1 mouse cellular context compared by ENCODE assay signal in the genomic region with DNA sequence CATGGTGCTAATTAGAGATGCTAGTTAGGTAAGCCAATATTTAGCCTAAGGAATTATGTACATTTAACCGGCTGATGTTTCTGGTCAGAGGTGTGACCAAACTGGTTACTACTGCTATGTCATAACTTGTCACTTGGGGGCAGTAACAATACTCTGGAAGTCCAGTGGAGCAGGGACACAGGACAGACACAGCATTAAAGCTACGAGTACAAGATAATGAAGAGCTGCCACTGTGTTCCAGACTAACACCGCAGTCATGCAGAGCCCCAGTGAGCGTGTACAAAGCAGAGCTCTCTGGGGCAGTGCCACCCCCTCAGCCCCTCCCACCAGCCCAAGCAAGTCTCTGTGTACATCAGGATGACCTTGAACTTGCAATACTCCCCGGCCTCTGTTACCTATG.
TF ChIP-seq lines count a peak whose summit lies in the region.

No protein-coding gene starts in this region.

TF ChIP-seq in MEL, 35 proteins besides CTCF, POLR2A, EP300 and RAD21 (continued from another document):
- no peak for TF ChIP-seq BHLHE40 (IDR thresholded peaks at IDR 0.05; ENCODE audit: borderline replicate concordance, low read depth, low read length)
- TF ChIP-seq ZC3H11A (IDR thresholded peaks at IDR 0.05; ENCODE audit: low read depth, low read length), result peak; percentile 78
- TF ChIP-seq MEF2A (IDR thresholded peaks at IDR 0.05; ENCODE audit: extremely low read depth, insufficient replicate concordance, low read depth, low read length, poor library complexity, severe bottlenecking), result no peak
- TF ChIP-seq CHD2 (IDR thresholded peaks at IDR 0.05; ENCODE audit: low read length), result no peak
- no peak for TF ChIP-seq USF2 (IDR thresholded peaks at IDR 0.05; ENCODE audit: borderline replicate concordance in 1 of 2, insufficient read depth in 1 of 2, low read depth in 1 of 2, low read length in 2 of 2)
- no peak for TF ChIP-seq MAX (IDR thresholded peaks at IDR 0.05; ENCODE audit: low read length)
- peak; percentile 85 for TF ChIP-seq SMC3 (IDR thresholded peaks at IDR 0.05; ENCODE audit: low read depth, low read length)
- no peak for TF ChIP-seq JUND (IDR thresholded peaks at IDR 0.05; ENCODE audit: low read depth, low read length)
- no peak for TF ChIP-seq MXI1 (IDR thresholded peaks at IDR 0.05; ENCODE audit: low read depth, low read length)
- no peak for TF ChIP-seq MYB (IDR thresholded peaks at IDR 0.05; ENCODE audit: low read depth, low read length)
- TF ChIP-seq NRF1 (IDR thresholded peaks at IDR 0.05; ENCODE audit: insufficient read depth, low read depth, low read length, poor library complexity, severe bottlenecking), result no peak
- TF ChIP-seq MAZ (IDR thresholded peaks at IDR 0.05; ENCODE audit: low read depth, low read length), result no peak
- TF ChIP-seq SIN3A (IDR thresholded peaks at IDR 0.05; ENCODE audit: low read length), result no peak
